Mouse (Mus musculus): ENCODE measurements around the gene Smyd2. TPM values are rescaled to one million over a fixed set of nuclear protein-coding genes. Genes with fewer than 3 reads are reported as not detected.

The Smyd2 gene
- total and polyA plus RNA-seq, 3 experiments = 79.9 to 119 (median 84.7) TPM

DNA sequence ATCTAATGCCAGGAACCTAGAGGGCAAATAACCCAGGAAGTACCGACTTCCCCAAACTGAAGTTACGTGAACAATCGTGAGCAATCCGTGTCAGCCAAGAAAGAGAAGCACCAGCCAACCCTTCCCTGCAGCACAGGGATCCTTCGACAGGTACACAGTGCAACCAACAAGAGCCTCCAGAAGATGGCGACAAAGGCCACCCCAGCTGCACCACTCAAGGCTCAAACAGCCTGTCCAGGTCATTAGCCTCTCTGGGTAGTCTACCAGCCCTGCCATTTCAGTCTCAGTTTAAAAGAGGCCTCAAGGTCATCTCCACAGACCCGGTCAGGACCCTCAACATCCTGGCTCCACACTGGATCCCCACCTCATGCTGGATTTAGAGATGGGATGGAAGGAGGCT, 34.6 kb downstream of the Smyd2 start:
- TF ChIP-seq ZMIZ1 (IDR thresholded peaks at IDR 0.05; ENCODE audit: low read depth, low read length) (no peak), POLR2A (IDR thresholded peaks at IDR 0.05; ENCODE audit: low read depth, low read length) (no peak), CTCF (conservative IDR thresholded peaks at IDR 0.05 in 1 of 2, IDR thresholded peaks at IDR 0.05 in 1 of 2; ENCODE audit: low read depth in 2 of 2, low read length in 2 of 2) (peak; percentile 55 to 85; a peak in 3 of 4 replicates), SMC3 (IDR thresholded peaks at IDR 0.05; ENCODE audit: low read depth, low read length) (peak; percentile 77), RAD21 (IDR thresholded peaks at IDR 0.05; ENCODE audit: low read depth, low read length) (peak; percentile 78), NELFE (IDR thresholded peaks at IDR 0.05; ENCODE audit: low read depth, low read length) (no peak)
- Histone ChIP-seq H3K4me1 (ENCODE audit: control insufficient read depth in 1 of 2, insufficient read depth in 2 of 2) (no peaks in the 10 kb centered on the region), H3K9me3 (replicated peaks; ENCODE audit: low read length) (no peaks in the 10 kb centered on the region), H3K36me3 (replicated peaks in 1 of 2; ENCODE audit: control insufficient read depth in 1 of 2, insufficient read depth in 1 of 2, low read length in 1 of 2) (peaks cover 28 to 95% of the 10 kb centered on the region in 2 experiments), H3K9ac (ENCODE audit: insufficient read depth, low read depth) (no peak overlapping the region), H3K27me3 (replicated peaks) (no peaks in the 10 kb centered on the region), H3K27ac (ENCODE audit: insufficient read depth, low read depth) (no peak overlapping the region), H3K4me2 (ENCODE audit: insufficient read depth, low read depth, poor library complexity, severe bottlenecking) (no peak overlapping the region), H3K79me2 (replicated peaks; ENCODE audit: control insufficient read depth, extremely low read depth, insufficient read depth, poor library complexity, severe bottlenecking) (no peaks in the 10 kb centered on the region), H3K4me3 (replicated peaks in 1 of 3; ENCODE audit: low read depth in 2 of 3, low read length in 2 of 3, poor library complexity in 1 of 3) (no peak overlapping the region)
- dilution Hi-C loops (cut with MboI; ENCODE audit: extremely low pct_ligation_motif_present, extremely low pct_unique_long_range_greater_than_20kb, low sequenced_read_pairs) = no loop called here
- in situ Hi-C loops (cut with MboI; ENCODE audit: low pct_ligation_motif_present, low pct_unique_long_range_greater_than_20kb, low sequenced_read_pairs) = loop anchor here (5.0 kb wide), 2 partner anchors 35 to 85 kb away; partner anchors contain the start of gene Smyd2
- DNase-seq (ENCODE audit: extremely low read depth) = peak; percentile 56

DNA sequence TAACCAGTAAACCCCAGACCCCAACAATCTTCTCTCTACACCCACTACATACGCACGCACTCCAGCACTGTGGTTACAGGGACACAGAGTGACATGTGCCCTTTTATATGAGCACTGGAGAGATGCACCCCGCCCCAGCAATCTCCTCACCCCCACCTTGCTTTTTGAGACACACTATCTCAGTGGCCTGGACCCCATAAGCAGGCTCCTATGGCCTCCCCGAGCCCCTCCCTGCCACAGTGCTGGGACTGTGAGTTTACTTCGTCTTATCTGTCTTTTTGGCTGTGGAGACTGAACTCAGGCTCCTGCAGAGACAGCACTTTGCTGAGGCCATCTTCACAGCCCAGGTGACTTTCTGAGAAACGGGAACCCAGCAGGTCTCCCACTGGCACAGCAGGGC, 36.2 kb downstream of the Smyd2 start:
- DNase-seq (ENCODE audit: extremely low read depth) = no peak

DNA sequence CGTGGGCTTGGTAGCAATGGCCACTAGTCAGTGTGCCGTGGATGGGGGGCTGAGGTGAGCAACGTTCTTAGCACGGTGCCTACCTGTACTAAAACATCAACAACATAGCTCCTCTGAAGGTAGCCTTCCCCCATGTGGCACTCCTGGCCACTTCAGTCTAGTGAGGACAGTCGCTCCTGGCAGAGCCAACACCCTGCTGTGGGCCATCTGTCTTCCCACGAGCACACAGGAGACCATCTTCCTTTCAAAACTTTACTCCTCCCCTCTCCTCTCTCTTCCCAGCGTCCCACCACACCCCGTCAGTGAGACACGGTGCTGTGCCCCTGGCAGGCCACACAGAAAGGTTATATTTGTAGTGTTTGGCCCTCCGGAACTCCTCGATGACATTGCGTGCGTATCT, 37.2 kb downstream of the Smyd2 start:
- in situ Hi-C loops (cut with MboI; ENCODE audit: low pct_ligation_motif_present, low pct_unique_long_range_greater_than_20kb, low sequenced_read_pairs) = loop anchor here (5.0 kb wide), 3 partner anchors 37 to 178 kb away; partner anchors contain the start of gene Smyd2
- Histone ChIP-seq H3K36me3 (replicated peaks in 1 of 2; ENCODE audit: control insufficient read depth in 1 of 2, insufficient read depth in 1 of 2, low read length in 1 of 2) (peaks cover 29 to 98% of the 10 kb centered on the region in 2 experiments), H3K4me1 (ENCODE audit: control insufficient read depth in 1 of 2, insufficient read depth in 2 of 2) (no peaks in the 10 kb centered on the region), H3K4me3 (replicated peaks in 1 of 3; ENCODE audit: low read depth in 2 of 3, low read length in 2 of 3, poor library complexity in 1 of 3) (no peak overlapping the region), H3K79me2 (replicated peaks; ENCODE audit: control insufficient read depth, extremely low read depth, insufficient read depth, poor library complexity, severe bottlenecking) (no peaks in the 10 kb centered on the region), H3K27me3 (replicated peaks) (no peaks in the 10 kb centered on the region), H3K9ac (ENCODE audit: insufficient read depth, low read depth) (no peak overlapping the region), H3K4me2 (ENCODE audit: insufficient read depth, low read depth, poor library complexity, severe bottlenecking) (no peak overlapping the region), H3K9me3 (replicated peaks; ENCODE audit: low read length) (no peaks in the 10 kb centered on the region), H3K27ac (ENCODE audit: insufficient read depth, low read depth) (no peak overlapping the region)
- TF ChIP-seq PAX5 (IDR thresholded peaks at IDR 0.05; ENCODE audit: low read length) = no peak
- TF ChIP-seq E2F4 (IDR thresholded peaks at IDR 0.05; ENCODE audit: insufficient replicate concordance, low read depth, low read length) = no peak
- dilution Hi-C loops (cut with MboI; ENCODE audit: extremely low pct_ligation_motif_present, extremely low pct_unique_long_range_greater_than_20kb, low sequenced_read_pairs) = no loop called here
- DNase-seq (ENCODE audit: extremely low read depth) = no peak

More for the DNA sequence above, 36.2 kb downstream of the Smyd2 start:
- no peak overlapping the region for H3K9ac ChIP-seq (ENCODE audit: insufficient read depth, low read depth)
- in situ Hi-C loops (cut with MboI; ENCODE audit: low pct_ligation_motif_present, low pct_unique_long_range_greater_than_20kb, low sequenced_read_pairs) = loop anchor here (5.0 kb wide), 2 partner anchors 36 to 86 kb away; partner anchors contain the start of gene Smyd2
- no peak overlapping the region for H3K4me2 ChIP-seq (ENCODE audit: insufficient read depth, low read depth, poor library complexity, severe bottlenecking)
- H3K27ac ChIP-seq (ENCODE audit: insufficient read depth, low read depth) = no peak overlapping the region
- TF ChIP-seq KAT2A (IDR thresholded peaks at IDR 0.05; ENCODE audit: insufficient replicate concordance, low read length) = no peak
- TF ChIP-seq ZNF384 (IDR thresholded peaks at IDR 0.05; ENCODE audit: low read depth, low read length) = no peak
- no peak for TF ChIP-seq EP300 (IDR thresholded peaks at IDR 0.05; ENCODE audit: low read length)
- no peak for TF ChIP-seq GABPA (IDR thresholded peaks at IDR 0.05; ENCODE audit: insufficient replicate concordance, low read depth, low read length)
- no peak for TF ChIP-seq MAFK (IDR thresholded peaks at IDR 0.05; ENCODE audit: insufficient replicate concordance, low read length)
- no peak for TF ChIP-seq TCF12 (IDR thresholded peaks at IDR 0.05; ENCODE audit: low read depth, low read length)
- no peak for TF ChIP-seq ZC3H11A (IDR thresholded peaks at IDR 0.05; ENCODE audit: low read depth, low read length)
- no peak for TF ChIP-seq SMC3 (IDR thresholded peaks at IDR 0.05; ENCODE audit: low read depth, low read length)
- no peak for TF ChIP-seq MAX (IDR thresholded peaks at IDR 0.05; ENCODE audit: low read length)
- no peak for TF ChIP-seq USF2 (conservative IDR thresholded peaks at IDR 0.05; ENCODE audit: low read depth, low read length)
- TF ChIP-seq CHD1 (IDR thresholded peaks at IDR 0.05; ENCODE audit: low read depth, low read length) = no peak
- no peak for TF ChIP-seq RCOR1 (conservative IDR thresholded peaks at IDR 0.05; ENCODE audit: low read depth, low read length)
- TF ChIP-seq MEF2A (IDR thresholded peaks at IDR 0.05; ENCODE audit: borderline replicate concordance, low read depth, low read length) = no peak
- TF ChIP-seq USF1 (IDR thresholded peaks at IDR 0.05; ENCODE audit: low read depth, low read length) = no peak
- no peak for TF ChIP-seq ELF1 (IDR thresholded peaks at IDR 0.05; ENCODE audit: low read depth, low read length)
- no peak for TF ChIP-seq MAZ (IDR thresholded peaks at IDR 0.05; ENCODE audit: low read depth, low read length)
- H3K36me3 ChIP-seq (replicated peaks in 1 of 2; ENCODE audit: control insufficient read depth in 1 of 2, insufficient read depth in 1 of 2, low read length in 1 of 2) = peaks cover 26 to 98% of the 10 kb centered on the region in 2 experiments
- no peaks in the 10 kb centered on the region for H3K79me2 ChIP-seq (replicated peaks; ENCODE audit: control insufficient read depth, extremely low read depth, insufficient read depth, poor library complexity, severe bottlenecking)
- dilution Hi-C loops (cut with MboI; ENCODE audit: extremely low pct_ligation_motif_present, extremely low pct_unique_long_range_greater_than_20kb, low sequenced_read_pairs) = no loop called here
- H3K27me3 ChIP-seq (replicated peaks) = no peaks in the 10 kb centered on the region
- no peaks in the 10 kb centered on the region for H3K9me3 ChIP-seq (replicated peaks; ENCODE audit: low read length)
- no peaks in the 10 kb centered on the region for H3K4me1 ChIP-seq (ENCODE audit: control insufficient read depth in 1 of 2, insufficient read depth in 2 of 2)
- H3K4me3 ChIP-seq (replicated peaks in 1 of 3; ENCODE audit: low read depth in 2 of 3, low read length in 2 of 3, poor library complexity in 1 of 3) = no peak overlapping the region
